Mouse (Mus musculus) embryo, embryonic 10.5 days (tissue): ENCODE results near the gene Mreg.

Experiments used
- DNase-seq: peaks from one replicate; pipeline ENCODE4 v3.0.0-alpha.2; 2015; ENCODE audit warnings: low spot score

The Mreg gene

DNA sequence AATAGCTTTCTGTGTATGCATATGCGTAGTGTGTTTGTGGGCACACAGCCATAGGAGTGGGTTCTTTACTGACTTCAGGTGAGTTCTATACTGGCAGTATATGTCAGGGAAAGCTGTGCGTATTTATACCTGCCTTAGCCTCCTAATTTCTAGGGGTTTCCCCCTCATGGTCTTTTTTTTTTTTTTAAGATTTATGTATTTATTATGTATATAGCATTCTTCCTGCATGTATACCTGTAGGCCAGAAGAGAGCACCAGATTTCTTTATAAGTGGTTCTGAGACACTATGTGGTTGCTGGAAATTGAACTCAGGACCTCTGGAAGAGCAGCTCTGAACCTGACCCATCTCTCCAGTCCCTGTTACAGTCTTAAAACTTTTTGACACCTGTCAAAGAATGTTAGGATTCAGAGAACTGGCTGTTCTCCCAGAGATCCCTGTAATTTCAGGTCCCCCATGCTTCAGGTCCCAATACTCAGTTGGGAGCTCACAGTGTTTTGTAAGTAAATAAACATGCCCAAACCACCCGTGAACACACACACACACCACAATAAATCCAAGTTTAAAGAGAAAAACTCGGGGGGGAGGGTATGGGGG, 14.9 kb upstream of the Mreg start:
- DNase-seq, result no peak

DNA sequence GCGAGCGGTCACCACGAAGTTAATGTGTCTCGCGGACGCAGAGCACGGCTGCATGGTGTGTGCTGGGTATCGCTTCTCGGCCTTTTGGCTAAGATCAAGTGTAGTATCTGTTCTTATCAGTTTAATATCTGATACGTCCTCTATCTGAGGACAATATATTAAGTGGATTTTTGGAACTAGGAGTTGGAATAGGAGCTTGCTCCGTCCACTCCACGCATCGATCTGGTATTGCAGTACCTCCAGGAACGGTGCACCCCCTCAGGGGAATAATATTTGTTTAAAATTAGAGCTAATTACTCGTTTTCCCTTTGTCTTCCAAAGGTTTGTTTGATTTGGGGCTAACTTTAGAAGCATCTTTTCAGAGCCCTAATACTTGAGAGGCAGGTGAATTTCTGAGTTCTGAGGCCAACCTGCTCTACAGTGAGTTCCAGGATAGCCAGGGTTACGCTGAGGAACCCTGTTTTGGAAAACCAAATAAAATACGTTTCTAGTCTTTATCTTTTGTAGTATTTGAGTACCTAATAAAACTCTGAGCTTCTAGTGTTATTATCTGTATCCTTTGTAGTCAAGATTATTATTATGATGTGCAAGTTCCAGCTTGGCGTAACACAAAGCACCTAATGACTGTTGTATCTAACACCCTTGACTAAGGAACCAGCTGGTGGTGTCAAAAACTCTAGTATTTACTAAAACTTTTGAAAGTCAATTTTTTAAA, 14.2 kb upstream of the Mreg start:
- peak; percentile 93 for DNase-seq

DNA sequence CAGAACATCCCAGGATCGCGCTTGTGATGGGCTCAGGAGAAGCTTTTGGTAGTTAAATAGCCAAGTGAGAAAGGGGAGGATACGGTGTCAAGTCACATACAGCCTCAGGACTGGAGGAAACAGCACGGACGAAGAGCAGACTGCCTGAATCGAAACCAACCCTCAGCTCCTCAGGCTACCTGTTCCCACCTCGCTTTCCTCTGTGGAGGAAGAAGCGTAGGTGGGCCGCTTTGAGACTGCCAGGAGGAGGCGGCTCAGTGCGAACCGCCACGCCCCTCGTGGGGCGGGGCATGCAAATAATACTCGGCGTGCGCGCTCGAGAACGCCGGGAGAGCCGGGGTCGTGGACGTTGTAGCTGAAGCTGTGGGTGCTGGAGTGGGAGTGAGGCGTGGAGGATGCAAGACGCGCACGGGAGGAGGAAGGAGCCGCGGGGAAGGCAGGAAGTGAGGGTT, 13.6 kb upstream of the Mreg start:
- DNase-seq, result peak; percentile 90

- DNase-seq, result no peak
Observed at GRCm38 (mm10) chr1:72225054-72225718, 13.1 kb upstream of the Mreg start.

DNA sequence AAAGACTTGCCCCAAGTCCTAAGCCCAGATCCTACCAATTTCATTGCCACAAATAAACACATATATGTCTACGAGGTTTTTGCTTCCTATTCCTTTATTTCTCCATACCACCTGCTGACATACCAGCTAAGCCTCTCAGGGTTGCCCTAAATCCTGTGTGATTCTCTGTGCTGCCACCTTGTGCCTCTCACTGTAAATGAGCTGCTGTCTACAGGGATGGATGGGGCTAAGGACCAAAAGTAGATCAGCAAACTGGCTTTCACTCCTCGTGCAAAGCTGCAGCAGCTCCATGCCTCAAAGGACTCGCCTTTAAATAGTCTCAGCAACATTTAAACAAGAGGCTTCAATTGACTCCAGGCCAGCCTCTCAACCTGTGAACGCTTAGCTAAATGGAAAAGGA, 7.9 kb upstream of the Mreg start:
- no peak for DNase-seq

GRCm38 (mm10) chr1:72219116-72219515, 7.0 kb upstream of the Mreg start:
- DNase-seq, result no peak

DNA sequence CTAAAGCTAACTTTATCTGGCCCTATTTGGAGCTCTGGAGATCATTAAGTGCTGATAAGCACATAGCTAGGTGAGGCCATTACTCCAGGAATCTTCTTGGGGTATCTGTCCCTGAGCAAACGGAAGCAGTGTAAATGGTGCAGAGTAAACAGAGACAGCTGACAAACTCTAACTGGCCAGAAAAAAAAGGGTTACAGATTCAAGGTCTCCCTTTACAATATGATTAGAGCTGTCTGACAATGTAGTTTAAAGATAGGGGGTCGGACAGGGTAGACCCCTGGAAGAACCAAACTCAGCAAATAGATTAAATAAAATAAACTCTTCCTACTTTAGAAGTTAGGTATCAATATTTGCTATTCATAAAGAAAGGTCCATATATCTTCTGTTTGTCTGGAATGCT, 6.5 kb upstream of the Mreg start:
- DNase-seq, result no peak

GRCm38 (mm10) chr1:72216761-72217160, 4.7 kb upstream of the Mreg start:
- DNase-seq, result no peak

- no peak for DNase-seq
Observed at GRCm38 (mm10) chr1:72215174-72215573, 3.1 kb upstream of the Mreg start.

- DNase-seq, result no peak
Observed at GRCm38 (mm10) chr1:72214470-72214961, 2.4 kb upstream of the Mreg start.

DNA sequence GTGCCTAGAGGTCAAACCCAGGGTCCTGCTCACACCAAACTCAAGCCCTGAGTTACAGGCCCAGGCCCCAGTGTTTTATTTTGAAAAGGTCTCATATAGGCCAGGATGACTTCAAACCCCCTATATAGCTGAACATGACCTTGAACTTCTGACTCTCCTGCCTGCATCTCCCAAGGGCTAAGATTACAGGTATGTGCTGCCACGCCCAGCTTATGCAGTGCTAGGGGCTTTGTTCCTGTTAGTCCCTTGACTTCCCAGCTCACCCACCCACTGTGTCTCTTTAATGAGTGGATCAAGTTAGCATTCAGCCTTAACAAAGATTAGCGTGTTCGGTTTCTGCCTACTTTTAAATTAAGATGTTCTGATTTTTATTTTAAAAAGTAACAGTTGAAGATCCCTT, 1.8 kb upstream of the Mreg start:
- DNase-seq, result no peak

DNA sequence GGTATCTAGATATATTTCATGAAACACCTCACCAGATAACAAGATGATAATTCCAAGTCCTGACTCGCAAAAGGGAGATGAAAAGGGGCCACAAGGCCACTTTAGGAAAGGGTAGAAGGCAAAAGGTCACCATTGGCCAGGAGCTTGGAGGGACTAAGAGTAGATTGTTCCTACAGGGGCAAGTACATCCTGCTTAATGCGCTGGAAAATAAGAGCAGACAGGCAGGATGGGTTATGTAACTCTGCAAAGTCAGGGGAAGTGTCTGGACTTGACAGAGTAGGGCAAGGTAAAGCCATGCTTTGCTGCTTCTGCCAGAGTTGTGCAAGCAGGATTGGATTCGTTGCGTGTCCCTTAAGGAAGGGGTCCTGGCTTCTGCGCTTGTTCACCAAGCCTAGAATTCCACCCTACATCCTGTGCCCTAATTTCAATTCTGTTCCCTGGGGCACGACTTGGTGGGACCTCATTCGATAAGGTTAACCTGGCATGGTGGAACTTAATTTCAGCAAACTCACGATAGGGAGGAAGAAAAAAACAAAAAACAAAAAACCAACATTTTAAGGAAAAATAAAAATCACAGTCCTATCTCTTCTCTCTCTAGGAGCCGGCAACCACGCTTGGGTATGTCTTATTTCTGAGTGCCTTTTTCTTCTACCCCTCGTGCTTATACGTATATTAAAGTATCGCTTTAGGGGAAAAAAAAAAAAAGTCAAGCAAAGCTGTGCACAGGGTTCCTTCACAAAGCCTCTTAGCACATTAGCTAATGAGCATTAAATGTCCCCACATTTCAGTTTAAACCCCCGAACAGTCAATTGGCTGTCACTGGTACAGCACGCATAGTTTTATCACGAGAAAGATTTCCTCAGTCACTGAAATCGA, 1.1 kb downstream of the Mreg start:
- peak; percentile 30 for DNase-seq

DNA sequence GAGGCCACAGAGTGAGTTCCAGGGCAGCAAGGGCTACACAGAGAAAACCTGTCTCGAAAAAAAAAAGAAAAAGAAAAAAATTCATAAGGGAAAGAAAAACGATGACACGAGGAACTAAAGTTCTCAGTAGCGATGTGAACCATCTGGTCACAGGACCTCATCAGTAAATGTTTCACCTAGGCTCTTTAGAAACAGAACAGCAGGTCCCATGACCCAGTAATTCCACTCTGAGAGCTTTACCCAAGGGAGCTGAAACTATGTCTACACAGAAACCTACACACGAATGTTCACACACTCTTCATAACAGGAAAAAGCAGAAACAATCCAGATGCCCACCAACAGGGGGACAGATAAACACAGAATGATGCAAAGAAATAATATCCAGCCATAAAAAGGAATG, 4.0 kb downstream of the Mreg start:
- DNase-seq, result no peak

DNA sequence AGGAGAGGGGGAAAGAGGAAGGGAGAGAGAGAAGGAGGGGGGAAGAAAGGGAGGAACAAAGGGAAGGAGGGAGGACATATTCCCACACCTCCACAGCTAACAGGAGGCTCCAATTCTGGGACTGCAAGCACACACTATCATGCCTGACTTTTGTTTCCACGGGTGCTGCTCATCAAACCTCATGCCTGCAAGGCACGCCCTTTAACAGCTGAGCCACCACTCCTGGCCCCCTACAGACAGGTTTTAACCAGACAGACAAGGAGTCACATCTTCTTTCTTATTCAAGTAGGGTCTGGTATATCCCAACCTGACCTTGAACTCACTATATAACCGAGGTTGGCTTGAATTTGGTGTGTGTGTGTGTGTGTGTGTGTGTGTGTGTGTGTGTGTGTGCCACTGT, 7.0 kb downstream of the Mreg start:
- no peak for DNase-seq

- DNase-seq, result no peak
Observed at GRCm38 (mm10) chr1:72203204-72203603, 8.9 kb downstream of the Mreg start.

GRCm38 (mm10) chr1:72202705-72203104, 9.4 kb downstream of the Mreg start:
- DNase-seq, result no peak

DNA sequence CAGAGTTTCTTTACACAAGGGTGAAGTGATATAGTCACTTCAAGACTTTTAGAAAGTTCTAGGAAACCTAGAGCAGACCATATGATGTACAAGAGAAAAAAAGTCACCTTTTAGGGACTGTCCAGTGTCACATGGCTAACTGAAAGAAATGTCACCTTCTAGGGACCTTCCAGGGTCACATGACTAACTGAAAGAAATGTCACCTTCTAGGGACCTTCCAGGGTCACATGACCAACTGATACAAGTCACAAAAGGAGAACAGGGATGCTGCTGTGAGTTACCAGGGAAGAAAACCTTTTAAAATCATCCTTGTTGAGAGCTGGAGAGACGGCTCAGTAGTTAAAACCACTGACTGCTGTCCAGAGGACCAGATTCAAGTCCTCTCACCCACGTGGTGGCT, 10.0 kb downstream of the Mreg start:
- no peak for DNase-seq

DNA sequence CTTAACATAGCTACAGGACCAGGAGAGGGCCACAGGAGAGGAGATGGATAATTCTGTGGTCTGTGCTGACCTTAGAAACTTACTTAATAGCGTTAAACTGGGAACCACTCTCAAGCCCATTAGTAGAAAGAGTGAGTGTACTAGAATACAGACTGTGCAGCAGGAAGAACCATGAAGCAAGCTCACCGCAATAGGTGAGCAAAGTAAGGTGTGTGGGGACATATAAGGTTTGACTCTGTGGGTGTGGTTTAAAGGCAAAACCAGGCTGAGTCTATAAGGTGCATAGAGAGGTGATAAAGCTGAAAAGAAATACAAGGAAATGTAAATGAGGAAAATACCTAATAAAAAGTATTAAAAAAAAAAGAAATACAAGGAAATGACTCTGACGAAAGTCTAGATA, 11.0 kb downstream of the Mreg start:
- DNase-seq, result no peak

DNA sequence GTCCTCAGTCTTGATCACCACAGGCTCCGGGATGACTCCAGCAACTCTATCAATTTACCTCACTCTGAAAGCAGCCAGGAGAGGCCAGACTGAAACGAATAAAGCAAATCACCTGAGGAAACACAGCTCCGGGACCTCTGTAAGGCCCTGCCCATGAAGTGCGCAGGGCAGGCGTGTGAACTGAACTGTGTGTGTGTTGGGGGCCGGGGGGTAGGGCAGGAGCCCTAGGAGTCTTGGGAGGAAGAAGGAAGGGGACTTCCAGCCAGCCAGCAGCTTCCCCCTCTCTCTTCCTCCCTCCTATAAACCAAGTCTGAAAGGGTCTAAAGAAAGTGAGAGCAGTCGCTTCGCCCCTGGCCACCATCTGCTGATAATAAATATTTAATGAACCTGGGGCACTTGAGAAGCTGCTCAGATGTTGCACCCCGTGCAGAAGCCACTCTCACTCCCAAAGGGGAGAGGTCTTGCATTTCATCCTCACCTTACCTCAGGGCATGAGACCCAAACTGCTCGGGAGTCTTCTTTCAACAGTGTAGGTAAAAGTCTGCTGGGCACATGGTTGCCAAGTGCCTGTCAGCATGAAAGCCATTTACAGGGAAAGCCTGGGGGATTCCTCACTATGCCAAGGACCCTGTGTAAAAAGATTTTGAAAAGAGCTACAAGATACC, 13.8 kb downstream of the Mreg start:
- no peak for DNase-seq

GRCm38 (mm10) chr1:72196626-72197359, 15.3 kb downstream of the Mreg start:
- DNase-seq, result no peak

GRCm38 (mm10) chr1:72196123-72196522, 16.0 kb downstream of the Mreg start:
- no peak for DNase-seq
